Mouse (Mus musculus) activated CD4-positive, CD25-positive, alpha-beta regulatory T cell, adult 4 months (primary cell): ENCODE measurements around the gene Slc43a3. TPM values are rescaled to one million over a fixed set of nuclear protein-coding genes. Genes with fewer than 3 reads are reported as not detected.

ENCODE experiments used
- ATAC-seq: one replicate; pipeline ENCODE4 v1.8.0; 2017
- polyA plus RNA-seq, 2 experiments: library from polyadenylated mRNA; unstranded; fragments of 100-300 nt; shearing (Covaris generic); gene quantifications; one replicate each; pipeline ENCODE4 v1.2.1; 2017

Gene Slc43a3
- polyA plus RNA-seq, 2 experiments from 2014 or later: 15.5 to 15.6 TPM

GRCm38 (mm10) chr2:84937491-84938150 is 1.2 kb downstream of the Slc43a3 start:
- no peak for ATAC-seq

GRCm38 (mm10) chr2:84938249-84938946 is 2.0 kb downstream of the Slc43a3 start:
- peak; percentile 43 for ATAC-seq

GRCm38 (mm10) chr2:84939306-84939705 is 2.9 kb downstream of the Slc43a3 start:
- no peak for ATAC-seq

GRCm38 (mm10) chr2:84939711-84940110 is 3.3 kb downstream of the Slc43a3 start:
- no peak for ATAC-seq

- ATAC-seq: no peak
Observed at GRCm38 (mm10) chr2:84941332-84941731, 5.0 kb downstream of the Slc43a3 start.

GRCm38 (mm10) chr2:84941795-84942194 is 5.4 kb downstream of the Slc43a3 start:
- no peak for ATAC-seq

GRCm38 (mm10) chr2:84947154-84947771 is 10.9 kb downstream of the Slc43a3 start:
- no peak for ATAC-seq

- ATAC-seq: no peak
Observed at GRCm38 (mm10) chr2:84948252-84948651, 11.9 kb downstream of the Slc43a3 start.

- ATAC-seq: no peak
Observed at GRCm38 (mm10) chr2:84948721-84949120, 12.3 kb downstream of the Slc43a3 start.

- ATAC-seq: no peak
Observed at GRCm38 (mm10) chr2:84951027-84951426, 14.6 kb downstream of the Slc43a3 start.

- ATAC-seq: no peak
Observed at GRCm38 (mm10) chr2:84952251-84952650, 15.9 kb downstream of the Slc43a3 start.

- no peak for ATAC-seq
Observed at GRCm38 (mm10) chr2:84952693-84953092, 16.3 kb downstream of the Slc43a3 start.

- no peak for ATAC-seq
Observed at GRCm38 (mm10) chr2:84955435-84955834, 19.1 kb downstream of the Slc43a3 start.

- peak; percentile 52 for ATAC-seq
Observed at GRCm38 (mm10) chr2:84956274-84956673, 19.9 kb downstream of the Slc43a3 start.

- no peak for ATAC-seq
Observed at GRCm38 (mm10) chr2:84958588-84959264, 22.3 kb downstream of the Slc43a3 start.

- no peak for ATAC-seq
Observed at GRCm38 (mm10) chr2:84961300-84961699, 24.9 kb downstream of the Slc43a3 start.

GRCm38 (mm10) chr2:84961901-84962300 is 25.5 kb downstream of the Slc43a3 start:
- no peak for ATAC-seq

- no peak for ATAC-seq
Observed at GRCm38 (mm10) chr2:84962906-84963507, 26.6 kb downstream of the Slc43a3 start.

GRCm38 (mm10) chr2:84964111-84964801 is 27.9 kb downstream of the Slc43a3 start:
- ATAC-seq: no peak

GRCm38 (mm10) chr2:84967318-84967991 is 31.1 kb downstream of the Slc43a3 start:
- no peak for ATAC-seq

GRCm38 (mm10) chr2:84975580-84975979 is 39.2 kb downstream of the Slc43a3 start:
- no peak for ATAC-seq

- ATAC-seq: no peak
Observed at GRCm38 (mm10) chr2:84980188-84980587, 43.8 kb downstream of the Slc43a3 start, which contains the start of gene Prg2. TSS of gene Prg2 (plus strand) at chr2:84980461.
